Mouse (Mus musculus): ENCODE measurements at regions not wholly inside any gene's neighbourhood (a gene's known extent, or its start where the extent isn't known, plus 50 kb on each side); places are given as distances from the start of the nearest gene placed in this dataset.

- no peaks in the 10 kb centered on the region for H3K9me3 ChIP-seq
- H3K4me1 ChIP-seq: no peaks in the 10 kb centered on the region
- no peaks in the 10 kb centered on the region for H3K36me3 ChIP-seq (replicated peaks)
- H3K27ac ChIP-seq: no peak overlapping the region
- H3K4me3 ChIP-seq: no peak overlapping the region
- no peaks in the 10 kb centered on the region for H3K27me3 ChIP-seq (ENCODE audit: poor library complexity, severe bottlenecking)
- 91% methylated on average over 4 of the region's 4 CpGs for whole genome bisulfite sequencing
- no peak for DNase-seq (ENCODE audit: extremely low spot score, low spot score)
Measured at GRCm38 (mm10) chr12:94229894-94230293, 1462.1 kb upstream of the Flrt2 start.

DNA sequence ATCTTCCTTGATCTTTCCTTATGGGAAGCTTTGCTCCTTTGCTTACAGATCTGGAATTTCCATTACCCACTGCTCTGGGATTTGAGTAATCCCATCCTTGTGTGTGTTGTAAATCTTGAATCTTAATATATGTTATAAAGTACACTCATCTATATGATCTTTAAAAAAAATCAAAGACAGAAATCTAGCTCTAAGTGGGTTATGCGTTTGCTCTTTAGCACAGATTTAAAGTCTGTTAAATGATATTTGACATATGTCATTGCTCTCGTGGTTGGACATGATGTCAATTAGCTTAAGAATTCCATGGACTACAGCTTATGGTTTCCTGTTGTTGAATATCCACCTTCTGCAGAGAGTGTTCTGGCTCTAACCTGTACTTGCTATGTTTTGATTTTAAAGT, 1446.7 kb upstream of the Flrt2 start:
- no peak for DNase-seq (ENCODE audit: extremely low spot score, low spot score)

GRCm38 (mm10) chr12:94247362-94247761, 1444.7 kb upstream of the Flrt2 start:
- no peak for DNase-seq (ENCODE audit: extremely low spot score, low spot score)

More for the DNA sequence above, 1446.7 kb upstream of the Flrt2 start:
- no peaks in the 10 kb centered on the region for H3K9me3 ChIP-seq
- WGBS: 78% methylated on average over 2 of the region's 2 CpGs
- no peaks in the 10 kb centered on the region for H3K27me3 ChIP-seq (ENCODE audit: poor library complexity, severe bottlenecking)
- H3K4me1 ChIP-seq: peaks cover 16% of the 10 kb centered on the region; the same call in 1 of the 2 replicates
- no peaks in the 10 kb centered on the region for H3K36me3 ChIP-seq (replicated peaks)
- no peak overlapping the region for H3K27ac ChIP-seq
- no peak overlapping the region for H3K4me3 ChIP-seq

GRCm38 (mm10) chr12:94252957-94253633, 1438.9 kb upstream of the Flrt2 start:
- peaks cover 8% of the 10 kb centered on the region; the same call in 1 of the 2 replicates for H3K4me1 ChIP-seq
- H3K9me3 ChIP-seq: no peaks in the 10 kb centered on the region
- DNase-seq (ENCODE audit: extremely low spot score, low spot score): peak; percentile 36
- no peaks in the 10 kb centered on the region for H3K27me3 ChIP-seq (ENCODE audit: poor library complexity, severe bottlenecking)
- no peak overlapping the region for H3K4me3 ChIP-seq
- WGBS: 62% methylated on average over 8 of the region's 8 CpGs
- no peaks in the 10 kb centered on the region for H3K36me3 ChIP-seq (replicated peaks)
- 0 out of 2 replicates have a peak overlapping the region, but pooled peaks have one; percentile 21 for H3K27ac ChIP-seq

More at GRCm38 (mm10) chr12:94247362-94247761, 1444.7 kb upstream of the Flrt2 start:
- H3K9me3 ChIP-seq: no peaks in the 10 kb centered on the region
- H3K27me3 ChIP-seq (ENCODE audit: poor library complexity, severe bottlenecking): no peaks in the 10 kb centered on the region
- H3K27ac ChIP-seq: no peak overlapping the region
- no peak overlapping the region for H3K4me3 ChIP-seq
- peaks cover 16% of the 10 kb centered on the region; the same call in 1 of the 2 replicates for H3K4me1 ChIP-seq
- no peaks in the 10 kb centered on the region for H3K36me3 ChIP-seq (replicated peaks)

- Histone ChIP-seq H3K4me1 (no peaks in the 10 kb centered on the region), H3K9me3 (no peaks in the 10 kb centered on the region), H3K27me3 (ENCODE audit: poor library complexity, severe bottlenecking) (no peaks in the 10 kb centered on the region), H3K4me3 (no peak overlapping the region), H3K27ac (no peak overlapping the region), H3K36me3 (replicated peaks) (no peaks in the 10 kb centered on the region)
- 90% methylated on average over 2 of the region's 2 CpGs for WGBS
- DNase-seq (ENCODE audit: extremely low spot score, low spot score): no peak
Measured at GRCm38 (mm10) chr12:94280946-94281345, 1411.1 kb upstream of the Flrt2 start.

GRCm38 (mm10) chr12:94282931-94283330, 1409.1 kb upstream of the Flrt2 start:
- H3K4me1 ChIP-seq: no peaks in the 10 kb centered on the region
- no peak overlapping the region for H3K27ac ChIP-seq
- DNase-seq (ENCODE audit: extremely low spot score, low spot score): no peak
- H3K27me3 ChIP-seq (ENCODE audit: poor library complexity, severe bottlenecking): no peaks in the 10 kb centered on the region
- H3K4me3 ChIP-seq: no peak overlapping the region
- H3K9me3 ChIP-seq: no peaks in the 10 kb centered on the region
- WGBS: 90% methylated on average over 3 of the region's 3 CpGs
- H3K36me3 ChIP-seq (replicated peaks): no peaks in the 10 kb centered on the region

- Histone ChIP-seq H3K9me3 (no peaks in the 10 kb centered on the region), H3K36me3 (replicated peaks) (no peaks in the 10 kb centered on the region), H3K27me3 (ENCODE audit: poor library complexity, severe bottlenecking) (no peaks in the 10 kb centered on the region), H3K4me3 (no peak overlapping the region), H3K4me1 (no peaks in the 10 kb centered on the region), H3K27ac (no peak overlapping the region)
- WGBS: 66% methylated on average over 3 of the region's 3 CpGs
- DNase-seq (ENCODE audit: extremely low spot score, low spot score): no peak
Measured at GRCm38 (mm10) chr12:94283572-94283971, 1408.5 kb upstream of the Flrt2 start.

DNA sequence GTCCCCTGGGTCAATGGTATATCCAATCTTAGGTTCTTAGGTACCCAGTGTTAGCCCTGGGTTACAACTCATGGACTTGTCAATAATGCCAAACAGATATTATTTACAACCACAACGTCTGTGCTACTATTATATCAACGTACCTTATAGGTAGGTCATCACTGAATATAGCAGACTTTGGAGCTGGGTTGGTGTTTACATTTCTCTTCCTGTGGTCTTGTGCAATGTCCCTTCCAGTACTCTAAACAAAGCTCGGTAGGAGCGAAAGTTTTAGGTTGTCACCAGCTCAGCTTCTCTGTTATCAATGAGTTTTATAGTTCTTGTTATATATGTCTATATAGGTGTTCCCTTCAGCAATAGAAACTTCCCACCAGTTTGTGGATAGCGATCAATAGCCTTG, 1394.2 kb upstream of the Flrt2 start:
- Histone ChIP-seq H3K4me1 (no peaks in the 10 kb centered on the region), H3K4me3 (no peak overlapping the region), H3K27ac (no peak overlapping the region), H3K9me3 (no peaks in the 10 kb centered on the region), H3K36me3 (replicated peaks) (no peaks in the 10 kb centered on the region), H3K27me3 (ENCODE audit: poor library complexity, severe bottlenecking) (no peaks in the 10 kb centered on the region)
- WGBS: 94% methylated on average over 5 of the region's 5 CpGs
- no peak for DNase-seq (ENCODE audit: extremely low spot score, low spot score)

GRCm38 (mm10) chr12:94332351-94332750, 1359.7 kb upstream of the Flrt2 start:
- no peaks in the 10 kb centered on the region for H3K27me3 ChIP-seq (ENCODE audit: poor library complexity, severe bottlenecking)
- DNase-seq (ENCODE audit: extremely low spot score, low spot score): no peak
- no peaks in the 10 kb centered on the region for H3K9me3 ChIP-seq
- no peak overlapping the region for H3K27ac ChIP-seq
- H3K4me3 ChIP-seq: no peak overlapping the region
- H3K36me3 ChIP-seq (replicated peaks): no peaks in the 10 kb centered on the region
- WGBS: 92% methylated on average over 5 of the region's 5 CpGs
- no peaks in the 10 kb centered on the region for H3K4me1 ChIP-seq

- DNase-seq (ENCODE audit: extremely low spot score, low spot score): no peak
- Histone ChIP-seq H3K36me3 (replicated peaks) (no peaks in the 10 kb centered on the region), H3K27ac (no peak overlapping the region), H3K27me3 (ENCODE audit: poor library complexity, severe bottlenecking) (no peaks in the 10 kb centered on the region), H3K9me3 (no peaks in the 10 kb centered on the region), H3K4me3 (no peak overlapping the region), H3K4me1 (no peaks in the 10 kb centered on the region)
- 90% methylated on average over 3 of the region's 3 CpGs for WGBS
Measured at GRCm38 (mm10) chr12:94334671-94335070, 1357.4 kb upstream of the Flrt2 start.

GRCm38 (mm10) chr12:94349623-94350156, 1342.3 kb upstream of the Flrt2 start:
- WGBS: 52% methylated on average over 7 of the region's 7 CpGs
- no peak overlapping the region for H3K4me3 ChIP-seq
- H3K27ac ChIP-seq: no peak overlapping the region
- no peaks in the 10 kb centered on the region for H3K36me3 ChIP-seq (replicated peaks)
- no peaks in the 10 kb centered on the region for H3K27me3 ChIP-seq (ENCODE audit: poor library complexity, severe bottlenecking)
- peaks cover 8% of the 10 kb centered on the region for H3K4me1 ChIP-seq
- DNase-seq (ENCODE audit: extremely low spot score, low spot score): no peak
- H3K9me3 ChIP-seq: no peaks in the 10 kb centered on the region

DNA sequence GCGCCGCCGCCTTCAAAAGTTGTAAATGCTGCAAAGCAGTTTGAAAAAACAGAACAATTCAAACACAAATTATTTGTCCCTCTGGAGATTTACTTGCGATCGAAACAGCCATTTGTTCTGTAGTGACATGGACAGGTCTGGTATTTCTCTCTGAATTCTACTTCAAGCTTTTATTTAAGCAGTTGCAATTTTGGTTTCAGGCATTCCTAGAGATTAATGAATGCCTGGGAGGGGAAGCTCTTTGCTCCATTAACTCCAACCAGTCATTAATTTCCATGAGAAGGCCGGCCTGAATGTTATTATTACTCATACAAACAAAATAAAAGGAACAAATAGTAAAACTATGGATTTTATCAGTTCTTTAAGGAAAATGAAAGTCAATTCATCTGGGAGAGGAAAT, 1327.8 kb upstream of the Flrt2 start:
- Histone ChIP-seq H3K9me3 (no peaks in the 10 kb centered on the region), H3K27ac (no peak overlapping the region), H3K36me3 (replicated peaks) (no peaks in the 10 kb centered on the region), H3K4me1 (peaks cover 10% of the 10 kb centered on the region; the same call in 1 of the 2 replicates), H3K4me3 (no peak overlapping the region), H3K27me3 (ENCODE audit: poor library complexity, severe bottlenecking) (no peaks in the 10 kb centered on the region)
- WGBS: 84% methylated on average over 6 of the region's 6 CpGs
- no peak for DNase-seq (ENCODE audit: extremely low spot score, low spot score)

DNA sequence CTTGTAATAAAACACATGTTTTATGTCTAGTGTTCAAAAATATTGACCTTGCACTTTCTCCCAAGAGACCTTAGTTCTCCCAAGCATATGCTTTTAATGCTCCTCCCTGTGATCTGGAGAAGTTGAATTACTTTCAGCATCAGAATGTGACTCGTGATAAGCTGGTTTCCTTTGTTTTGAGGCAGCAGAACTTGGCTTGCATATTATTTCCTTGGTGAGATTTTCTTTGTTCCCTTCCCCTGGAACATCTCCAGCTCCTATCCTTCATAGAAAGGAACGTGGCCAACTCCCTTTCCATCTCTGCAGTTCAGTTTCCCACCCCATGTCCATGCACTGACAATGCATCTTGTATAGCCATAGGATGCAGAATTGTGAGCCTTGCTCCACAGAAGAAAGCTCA, 1292.0 kb upstream of the Flrt2 start:
- Histone ChIP-seq H3K27ac (no peak overlapping the region), H3K4me1 (no peaks in the 10 kb centered on the region; the same call in 1 of the 2 replicates), H3K9me3 (no peaks in the 10 kb centered on the region), H3K27me3 (ENCODE audit: poor library complexity, severe bottlenecking) (no peaks in the 10 kb centered on the region), H3K36me3 (replicated peaks) (no peaks in the 10 kb centered on the region), H3K4me3 (no peak overlapping the region)
- 77% methylated on average over 2 of the region's 2 CpGs for WGBS
- DNase-seq (ENCODE audit: extremely low spot score, low spot score): no peak

Data from forebrain, embryonic 10.5 days (tissue).